In the genomic region with DNA sequence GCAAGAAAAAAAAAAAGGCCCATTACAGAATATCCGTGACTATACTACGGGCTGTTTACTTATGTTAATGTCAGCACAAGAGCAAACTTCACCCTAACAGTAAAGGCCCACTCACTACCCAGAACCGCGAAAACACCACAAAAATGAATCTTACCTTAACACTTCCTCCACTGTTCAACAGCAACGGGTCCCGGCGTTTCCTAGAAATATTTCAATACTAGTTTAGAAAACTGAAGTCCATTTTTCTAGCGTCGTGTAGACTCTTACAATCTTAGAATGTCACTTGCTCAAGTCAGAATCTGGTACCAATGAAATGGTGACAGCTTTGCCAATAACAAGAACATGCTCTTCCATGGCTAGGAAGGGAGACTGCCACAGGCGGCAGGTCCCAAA, we compare ENCODE assay signal across 8 mouse cellular contexts.
DNase-seq lines count a peak whose midpoint lies in the region; ATAC-seq and TF ChIP-seq lines count a peak whose summit lies in the region.

No protein-coding gene starts in this region.

- H3K9ac ChIP-seq in heart, adult 2 months (ENCODE audit: low read depth, low read length), result peak overlapping the region; percentile 70
- peak overlapping the region; percentile 100 for H3K9ac ChIP-seq in CH12.LX (ENCODE audit: insufficient read depth, low read depth)
- H3K9ac ChIP-seq in forebrain, embryonic 13.5 days, result peak overlapping the region; percentile 80
- peak overlapping the region; percentile 95 for H3K9ac ChIP-seq in liver, embryonic 13.5 days

- dilution Hi-C loops in CH12.LX (cut with MboI; ENCODE audit: extremely low pct_ligation_motif_present, extremely low pct_unique_long_range_greater_than_20kb, low sequenced_read_pairs), result no loop called here

- no peak for ATAC-seq in forebrain, embryonic 13.5 days
- no peak for ATAC-seq in liver, embryonic 13.5 days (ENCODE audit: low read depth)

- H3K79me2 ChIP-seq in heart, adult 2 months (replicated peaks; ENCODE audit: control insufficient read depth, insufficient read depth, low read length), result no peaks in the 10 kb centered on the region
- H3K79me2 ChIP-seq in CH12.LX (replicated peaks; ENCODE audit: control insufficient read depth, extremely low read depth, insufficient read depth, poor library complexity, severe bottlenecking), result peaks cover 13% of the 10 kb centered on the region

- TF ChIP-seq RAD21 in CH12.LX (IDR thresholded peaks at IDR 0.05; ENCODE audit: low read depth, low read length), result no peak

- in situ Hi-C loops in CH12.LX (cut with MboI; ENCODE audit: low pct_ligation_motif_present, low pct_unique_long_range_greater_than_20kb, low sequenced_read_pairs), result loop anchor here (10.0 to 25.0 kb wide), 2 partner anchors 343 to 1080 kb away; partner anchors contain the start of gene 1700003H04Rik

- H3K4me1 ChIP-seq in heart, adult 2 months (ENCODE audit: control insufficient read depth, insufficient read depth, low read length), result no peaks in the 10 kb centered on the region
- H3K4me1 ChIP-seq in CH12.LX (ENCODE audit: control insufficient read depth in 1 of 2, insufficient read depth in 2 of 2), result peaks cover 5 to 27% of the 10 kb centered on the region in 2 experiments; a peak in 3 of 4 replicates
- H3K4me1 ChIP-seq in forebrain, embryonic 13.5 days, result peaks cover 32% of the 10 kb centered on the region
- H3K4me1 ChIP-seq in liver, embryonic 13.5 days (replicated peaks), result peaks cover 21% of the 10 kb centered on the region

- peak overlapping the region; percentile 80 for H3K4me3 ChIP-seq in heart, adult 2 months
- H3K4me3 ChIP-seq in CH12.LX (replicated peaks in 1 of 3; ENCODE audit: low read depth in 2 of 3, low read length in 2 of 3, poor library complexity in 1 of 3), result peak overlapping the region; percentile 72 to 79 (median 78)
- peak overlapping the region; percentile 70 for H3K4me3 ChIP-seq in forebrain, embryonic 13.5 days
- peak overlapping the region; percentile 83 for H3K4me3 ChIP-seq in liver, embryonic 13.5 days (replicated peaks)

- H3K36me3 ChIP-seq in heart, adult 2 months (ENCODE audit: control insufficient read depth, insufficient read depth, low read length), result peaks cover 16% of the 10 kb centered on the region
- H3K36me3 ChIP-seq in CH12.LX (replicated peaks in 1 of 2; ENCODE audit: control insufficient read depth in 1 of 2, insufficient read depth in 1 of 2, low read length in 1 of 2), result peaks cover 11 to 36% of the 10 kb centered on the region in 2 experiments
- peaks cover 9% of the 10 kb centered on the region; the same call in 1 of the 2 replicates for H3K36me3 ChIP-seq in forebrain, embryonic 13.5 days (ENCODE audit: poor library complexity, severe bottlenecking)
- H3K36me3 ChIP-seq in liver, embryonic 13.5 days, result peaks cover 18% of the 10 kb centered on the region

- no peak for TF ChIP-seq EP300 in heart, adult 2 months (IDR thresholded peaks at IDR 0.05; ENCODE audit: insufficient read depth, low read depth, low read length)
- no peak for TF ChIP-seq EP300 in CH12.LX (IDR thresholded peaks at IDR 0.05; ENCODE audit: low read length)

- H3K27ac ChIP-seq in heart, adult 2 months, result peak overlapping the region; percentile 83
- peak overlapping the region; percentile 64 for H3K27ac ChIP-seq in CH12.LX (ENCODE audit: insufficient read depth, low read depth)
- peak overlapping the region; percentile 76 for H3K27ac ChIP-seq in forebrain, embryonic 13.5 days
- H3K27ac ChIP-seq in liver, embryonic 13.5 days, result peak overlapping the region; percentile 91

- H3K27me3 ChIP-seq in heart, adult 2 months (ENCODE audit: control insufficient read depth, insufficient read depth, low read length), result no peaks in the 10 kb centered on the region
- no peaks in the 10 kb centered on the region for H3K27me3 ChIP-seq in CH12.LX (replicated peaks)
- no peaks in the 10 kb centered on the region for H3K27me3 ChIP-seq in forebrain, embryonic 13.5 days
- no peaks in the 10 kb centered on the region for H3K27me3 ChIP-seq in liver, embryonic 13.5 days

- peak overlapping the region; percentile 32; the same call in 1 of the 2 replicates for H3K4me2 ChIP-seq in CH12.LX (ENCODE audit: insufficient read depth, low read depth, poor library complexity, severe bottlenecking)
- H3K4me2 ChIP-seq in forebrain, embryonic 13.5 days, result peak overlapping the region; percentile 72
- H3K4me2 ChIP-seq in liver, embryonic 13.5 days, result peak overlapping the region; percentile 81

- no peak for TF ChIP-seq POLR2A in heart, adult 2 months (IDR thresholded peaks at IDR 0.05; ENCODE audit: insufficient read depth, low read depth, low read length)
- no peak for TF ChIP-seq POLR2A in CH12.LX (IDR thresholded peaks at IDR 0.05; ENCODE audit: low read depth, low read length)

- intact Hi-C loops in heart, adult 2 months (cut with DNase I), result loop anchor here (2.0 to 10.0 kb wide), 4 partner anchors 123 to 583 kb away; partner anchors contain the start of genes 1810037I17Rik and Usp53

- DNase-seq in heart, adult 2 months, result no peak
- no peak for DNase-seq in heart, adult 11 months
- no peak for DNase-seq in CH12.LX (ENCODE audit: extremely low read depth)
- DNase-seq in liver, embryonic 13.5 days, result no peak
- DNase-seq in urinary bladder, adult 2 months (ENCODE audit: low spot score), result no peak
- no peak for DNase-seq in urinary bladder, postnatal 14 days (ENCODE audit: low spot score)
- DNase-seq in spleen, postnatal 36 days (ENCODE audit: low spot score in 2 of 2), result no peak

- 1% methylated on average over 10 of the region's 10 CpGs for WGBS in heart, adult 2 months
- under 1% methylated on average over 10 of the region's 10 CpGs for WGBS in forebrain, embryonic 13.5 days
- under 1% methylated on average over 10 of the region's 10 CpGs for WGBS in liver, embryonic 13.5 days (ENCODE audit: insufficient replicate concordance)

- no peaks in the 10 kb centered on the region for H3K9me3 ChIP-seq in CH12.LX (replicated peaks; ENCODE audit: low read length)
- no peaks in the 10 kb centered on the region for H3K9me3 ChIP-seq in forebrain, embryonic 13.5 days (replicated peaks)
- H3K9me3 ChIP-seq in liver, embryonic 13.5 days (replicated peaks), result no peaks in the 10 kb centered on the region

- TF ChIP-seq CTCF in heart, adult 2 months (IDR thresholded peaks at IDR 0.05), result no peak
- no peak for TF ChIP-seq CTCF in CH12.LX (conservative IDR thresholded peaks at IDR 0.05 in 1 of 2, IDR thresholded peaks at IDR 0.05 in 1 of 2; ENCODE audit: low read depth in 2 of 2, low read length in 2 of 2)

TF ChIP-seq in CH12.LX, 34 proteins besides CTCF, POLR2A, EP300 and RAD21:
- TF ChIP-seq JUN (IDR thresholded peaks at IDR 0.05; ENCODE audit: insufficient read depth, low read depth, low read length), result no peak
- 0 out of 2 replicates have a peak, but pooled peaks have one; percentile 90 for TF ChIP-seq CHD1 (IDR thresholded peaks at IDR 0.05; ENCODE audit: low read depth, low read length)
- no peak for TF ChIP-seq PAX5 (IDR thresholded peaks at IDR 0.05; ENCODE audit: low read length)
